Mouse (Mus musculus): Measurements from ENCODE around the gene Eif4e.

Eif4e gene

GRCm38 (mm10) chr3:138526073-138526915 is at the start of gene Eif4e:
TSS of gene Eif4e (plus strand) at chr3:138526179.
- DNase-seq (ENCODE audit: low spot score in 2 of 2): peak; percentile 39 to 64

DNA sequence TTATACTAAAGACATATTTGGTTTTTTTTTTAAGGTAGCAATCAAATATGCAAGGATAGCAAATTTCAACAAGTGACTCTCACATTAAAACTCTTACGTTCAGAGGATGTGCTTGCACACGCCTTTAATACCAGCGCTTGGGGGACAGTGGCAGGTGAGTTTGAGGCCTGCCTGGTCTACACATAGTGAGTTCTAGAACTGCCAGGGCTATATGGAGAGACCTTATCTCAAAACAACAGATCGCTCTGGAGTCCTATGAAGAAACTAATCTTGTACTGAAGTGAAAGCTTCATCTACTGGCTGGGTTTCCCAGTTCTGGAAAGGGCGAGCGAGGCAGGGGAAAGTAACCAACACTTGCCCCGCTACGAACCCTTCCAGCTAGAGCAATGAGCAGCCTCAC is 46.5 kb upstream of the Eif4e start:
- DNase-seq (ENCODE audit: low spot score in 2 of 2): no peak

- DNase-seq (ENCODE audit: low spot score in 2 of 2): no peak
Measured at GRCm38 (mm10) chr3:138481526-138482284, 44.3 kb upstream of the Eif4e start.

GRCm38 (mm10) chr3:138483240-138483639 is 42.7 kb upstream of the Eif4e start:
- no peak for DNase-seq (ENCODE audit: low spot score in 2 of 2)

DNA sequence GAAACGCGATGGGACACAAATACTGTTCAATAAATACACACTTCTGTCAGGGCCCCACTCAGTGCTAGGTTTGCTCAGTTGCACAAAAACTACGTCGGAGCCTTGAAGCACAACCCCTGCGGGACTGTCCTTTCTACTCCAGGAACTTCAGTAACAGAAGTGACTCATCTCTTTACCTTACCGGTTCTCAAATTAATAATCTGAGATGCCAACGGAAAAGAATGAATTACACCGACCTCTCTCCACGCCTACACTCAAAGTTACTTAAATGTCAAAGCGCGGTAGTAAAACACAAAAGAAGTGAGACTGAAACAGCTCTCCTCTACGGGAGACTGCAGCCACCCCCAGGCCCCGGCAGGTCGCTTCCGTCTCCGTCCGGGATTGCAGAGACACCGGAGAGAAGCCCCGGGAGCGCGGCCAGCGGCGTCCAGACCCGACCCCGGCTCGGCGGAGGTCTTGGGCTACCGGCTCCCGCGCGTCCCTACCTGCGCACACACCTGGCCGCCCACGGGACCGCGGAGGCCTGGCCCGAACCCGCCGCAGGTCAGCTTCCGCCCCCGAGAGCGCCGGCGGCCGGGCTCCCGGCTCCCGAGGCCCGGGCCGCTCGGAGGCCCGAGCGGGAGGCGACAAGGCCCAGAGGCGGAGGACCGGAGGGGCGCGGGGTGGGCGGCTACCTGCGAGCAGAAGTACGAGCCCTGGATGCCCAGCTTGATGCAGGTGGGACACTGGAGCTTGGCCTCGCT is 37.2 kb upstream of the Eif4e start:
- peak in 1 of 2 experiments; percentile 53 for DNase-seq (ENCODE audit: low spot score in 2 of 2)

GRCm38 (mm10) chr3:138489327-138490033 is 36.5 kb upstream of the Eif4e start, which contains the start of gene Metap1:
TSS of gene Metap1 (minus strand) at chr3:138489515.
- DNase-seq (ENCODE audit: low spot score in 2 of 2): peak; percentile 96 to 99

GRCm38 (mm10) chr3:138490034-138490337 is 36.0 kb upstream of the Eif4e start:
- DNase-seq (ENCODE audit: low spot score in 2 of 2): peak in 1 of 2 experiments; percentile 10

DNA sequence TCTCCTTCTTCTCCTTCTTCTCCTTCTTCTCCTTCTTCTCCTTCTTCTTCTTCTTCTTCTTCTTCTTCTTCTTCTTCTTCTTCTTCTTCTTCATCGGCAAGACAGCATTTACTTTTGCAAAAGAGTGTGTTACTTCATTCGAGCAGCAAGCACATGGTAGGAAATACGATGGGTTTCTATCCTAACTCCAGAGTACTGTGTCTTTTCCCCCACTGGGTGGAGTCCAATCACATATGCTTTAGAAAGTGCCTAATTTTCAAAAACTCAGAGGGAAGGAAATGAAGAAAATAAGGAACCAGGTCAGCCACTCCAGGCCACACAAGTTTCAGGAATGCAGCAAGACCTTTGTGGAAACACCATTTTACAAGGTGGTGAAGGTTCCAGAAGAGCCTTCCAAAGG is 32.3 kb upstream of the Eif4e start:
- DNase-seq (ENCODE audit: low spot score in 2 of 2): no peak

GRCm38 (mm10) chr3:138494565-138494964 is 31.4 kb upstream of the Eif4e start:
- DNase-seq (ENCODE audit: low spot score in 2 of 2): no peak

DNA sequence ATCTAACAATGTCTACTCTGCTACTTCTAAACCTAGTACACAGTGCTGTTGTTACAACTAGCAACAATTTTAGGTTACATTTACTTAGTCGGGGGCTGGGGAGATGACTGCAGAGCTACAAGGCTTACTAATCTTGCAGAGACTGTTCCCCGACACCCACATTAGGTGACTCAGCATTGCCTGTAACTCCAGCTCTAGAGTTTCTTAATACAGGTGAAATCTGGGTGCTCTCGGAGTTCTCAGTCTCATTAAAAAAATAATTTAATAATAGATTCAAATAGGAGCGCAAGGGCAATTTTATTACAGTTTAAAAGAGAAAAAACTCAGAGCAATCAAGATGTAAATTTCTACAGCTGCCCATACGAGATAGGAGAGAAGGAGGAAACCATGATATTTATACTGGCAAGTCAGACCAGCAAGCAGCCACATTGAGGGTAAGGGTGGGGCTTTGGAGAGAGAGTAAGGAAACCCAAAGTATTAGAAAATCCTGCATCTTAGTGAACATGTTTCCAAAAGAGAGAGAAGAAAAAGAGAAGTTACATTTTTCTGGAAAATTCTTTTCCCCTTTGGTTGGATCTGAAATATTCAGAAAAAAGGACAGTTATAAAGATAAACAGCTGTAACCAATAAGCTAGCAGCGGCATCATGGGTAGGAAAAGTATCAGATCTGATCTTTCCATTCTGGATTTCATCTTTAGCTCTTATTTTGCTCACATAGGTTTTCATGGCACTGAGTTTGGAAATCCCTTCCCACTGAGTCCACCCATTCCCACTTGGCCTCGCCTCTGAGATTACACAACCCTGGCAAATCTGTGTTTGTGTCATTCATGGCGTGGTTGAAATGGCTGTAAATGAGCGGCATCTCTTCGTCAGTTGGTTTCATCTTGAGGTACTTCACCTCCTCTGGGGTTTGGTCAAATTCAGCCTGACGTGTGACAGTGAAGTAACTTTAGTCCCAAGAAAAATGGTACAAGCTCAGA is 30.5 kb upstream of the Eif4e start:
- no peak for DNase-seq (ENCODE audit: low spot score in 2 of 2)

- DNase-seq (ENCODE audit: low spot score in 2 of 2): no peak
Measured at GRCm38 (mm10) chr3:138498731-138499130, 27.2 kb upstream of the Eif4e start.

DNA sequence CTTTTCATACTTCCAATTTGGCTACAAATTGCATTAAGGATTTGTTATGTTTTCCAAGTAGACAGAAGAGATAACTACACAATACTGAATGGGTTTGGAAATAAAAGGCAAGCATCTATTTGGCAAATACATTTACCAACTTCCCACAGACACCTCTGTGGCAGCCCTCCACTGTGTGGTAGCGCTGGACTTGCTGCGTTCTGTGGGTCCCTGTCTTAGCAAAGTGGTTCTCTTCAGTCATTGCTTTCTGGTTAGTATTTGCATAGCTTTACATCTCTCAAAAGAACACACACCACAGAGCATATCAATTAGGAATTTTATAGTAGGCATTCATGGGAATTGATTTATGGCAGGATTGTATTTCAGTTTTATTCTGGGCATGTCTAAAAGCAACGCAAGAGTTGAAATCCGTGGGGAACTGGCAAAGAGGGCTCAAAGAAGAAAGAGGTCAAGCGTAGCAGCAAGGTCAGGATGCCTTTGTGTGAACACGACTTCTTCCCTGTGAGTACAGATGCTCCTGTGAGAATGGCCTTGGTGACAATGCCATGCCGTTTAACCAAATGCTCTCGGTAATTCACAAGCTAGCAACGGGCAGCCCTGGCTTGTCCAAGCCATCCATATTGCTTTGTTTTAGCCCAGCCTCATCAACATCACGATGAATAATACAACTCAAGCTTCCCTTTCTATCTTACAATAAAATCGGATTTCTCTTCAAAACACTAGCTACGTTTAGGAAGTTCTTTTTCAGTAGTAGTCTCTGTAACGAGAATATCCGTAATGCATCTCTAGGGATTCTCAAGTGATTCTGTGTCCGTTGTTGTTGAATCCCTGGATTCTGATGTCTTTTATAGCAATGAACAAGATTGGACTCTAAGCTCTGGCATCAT is 25.9 kb upstream of the Eif4e start:
- DNase-seq (ENCODE audit: low spot score in 2 of 2): no peak

DNA sequence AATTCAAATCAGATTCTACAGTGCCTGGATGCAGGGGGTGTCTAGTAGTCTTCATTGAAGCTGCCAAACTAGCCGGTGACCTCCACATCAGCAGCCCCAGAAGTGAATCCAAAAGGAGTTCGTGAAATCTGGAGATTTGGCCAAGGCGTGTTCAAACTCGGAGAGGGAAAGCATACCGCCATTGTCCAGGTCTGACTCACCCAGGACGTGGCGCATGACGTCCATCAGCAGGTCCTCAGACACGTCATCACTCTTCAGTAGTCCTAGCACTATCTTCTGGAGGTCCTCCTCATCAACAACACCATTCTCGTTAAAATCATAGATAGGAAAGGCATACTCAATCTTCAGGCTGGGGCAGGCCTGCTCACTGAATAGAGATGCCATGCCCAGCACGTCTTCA is 22.2 kb upstream of the Eif4e start:
- DNase-seq (ENCODE audit: low spot score in 2 of 2): no peak

DNA sequence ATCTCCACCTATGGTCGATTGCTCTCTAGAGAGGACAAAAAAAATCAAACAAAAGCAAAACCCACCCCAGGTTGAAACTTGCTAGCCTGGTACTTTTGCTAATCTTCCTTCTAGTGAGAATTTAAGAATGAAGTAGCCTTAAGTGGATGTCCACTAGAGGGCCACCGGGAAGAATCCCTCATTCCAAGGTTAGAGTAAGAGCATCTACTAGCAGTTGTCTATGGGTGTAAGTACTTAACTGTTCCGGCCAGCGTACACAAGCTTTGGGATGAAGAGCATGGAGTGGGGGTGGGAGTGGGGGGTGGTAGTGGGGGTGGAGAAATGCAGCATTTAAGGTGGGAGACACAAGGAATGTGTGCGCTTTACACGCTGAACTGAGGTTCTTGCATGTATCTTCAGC is 19.2 kb upstream of the Eif4e start:
- no peak for DNase-seq (ENCODE audit: low spot score in 2 of 2)

DNA sequence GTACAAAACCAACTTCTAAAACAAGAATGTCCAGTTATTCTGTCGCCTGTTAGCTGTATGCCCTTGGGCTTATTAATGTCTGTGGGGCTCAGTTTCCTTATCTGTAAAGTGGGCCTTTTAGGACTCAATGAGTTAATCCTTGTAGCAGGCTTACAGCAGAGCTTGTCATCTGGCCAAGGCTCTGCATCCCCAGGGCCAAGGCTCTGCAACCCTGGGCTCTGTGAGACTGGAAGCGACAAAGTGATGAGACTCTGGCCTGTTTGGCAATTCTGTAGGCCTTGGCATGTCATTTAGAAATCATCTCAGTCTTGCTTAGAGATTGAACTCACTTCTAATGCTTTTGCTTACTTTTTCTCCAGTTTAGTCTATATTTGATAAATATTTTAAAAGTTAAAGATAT is 16.4 kb upstream of the Eif4e start:
- DNase-seq (ENCODE audit: low spot score in 2 of 2): no peak

- no peak for DNase-seq (ENCODE audit: low spot score in 2 of 2)
Measured at GRCm38 (mm10) chr3:138510471-138510870, 15.5 kb upstream of the Eif4e start.

- DNase-seq (ENCODE audit: low spot score in 2 of 2): no peak
Measured at GRCm38 (mm10) chr3:138513243-138513642, 12.7 kb upstream of the Eif4e start.

DNA sequence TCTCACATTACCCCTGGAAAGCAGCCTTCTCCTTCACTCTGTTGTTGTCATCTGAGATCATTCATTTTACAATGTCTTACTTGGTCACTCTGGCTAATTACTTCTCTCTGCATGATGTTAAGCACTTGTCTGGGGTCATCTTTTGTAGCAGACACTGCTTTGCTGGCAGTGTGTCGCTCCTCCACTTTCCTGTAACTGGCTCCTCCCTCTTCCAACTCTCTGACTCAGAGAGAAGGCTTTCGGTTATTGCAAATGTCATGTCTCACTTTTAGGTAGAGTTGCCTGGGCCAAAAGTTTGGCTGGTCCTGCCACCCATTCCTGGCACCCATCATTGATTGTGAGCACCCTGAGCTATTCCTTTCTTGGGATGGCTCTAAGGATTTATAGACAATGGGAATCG is 11.2 kb upstream of the Eif4e start:
- no peak for DNase-seq (ENCODE audit: low spot score in 2 of 2)

GRCm38 (mm10) chr3:138515656-138516370 is 10.2 kb upstream of the Eif4e start:
- no peak for DNase-seq (ENCODE audit: low spot score in 2 of 2)

All from thymus, postnatal 10 days (tissue).